Mouse (Mus musculus) kidney, postnatal 10 days (tissue): ENCODE measurements around the gene Cckar.

Source experiments
- DNase-seq: peaks from one replicate; pipeline ENCODE4 v3.0.0; 2021; ENCODE audit warnings: mixed read lengths

The Cckar gene

GRCm38 (mm10) chr5:53672352-53672751 is 35.2 kb downstream of the Cckar start:
- DNase-seq, result peak; percentile 86

- no peak for DNase-seq
Measured at GRCm38 (mm10) chr5:53671507-53671906, 36.0 kb downstream of the Cckar start.

GRCm38 (mm10) chr5:53670321-53670938 is 37.1 kb downstream of the Cckar start:
- no peak for DNase-seq

- DNase-seq, result no peak
Measured at GRCm38 (mm10) chr5:53668021-53668420, 39.5 kb downstream of the Cckar start.

GRCm38 (mm10) chr5:53663665-53664064 is 43.8 kb downstream of the Cckar start:
- no peak for DNase-seq

- no peak for DNase-seq
Measured at GRCm38 (mm10) chr5:53662413-53662812, 45.1 kb downstream of the Cckar start.

- DNase-seq, result peak; percentile 1
Measured at GRCm38 (mm10) chr5:53661508-53661907, 46.0 kb downstream of the Cckar start.

GRCm38 (mm10) chr5:53657925-53658324 is 49.6 kb downstream of the Cckar start:
- peak; percentile 64 for DNase-seq

- DNase-seq, result no peak
Measured at GRCm38 (mm10) chr5:53656596-53656995, 50.9 kb downstream of the Cckar start.
